Mouse (Mus musculus) CH12.LX (cell line): Measurements from ENCODE around the gene Slc35b3. TPM values are rescaled to one million over a fixed set of nuclear protein-coding genes. Genes with fewer than 3 reads are reported as not detected.

Experiments used
- DNase-seq: peaks from one replicate; pipeline ENCODE4 v3.0.0-alpha.2; 2013; ENCODE audit errors: extremely low read depth
- H3K27ac ChIP-seq: 2 replicates; pipeline ENCODE4 v1.5.1; 2012; ENCODE audit warnings: low read depth, mild to moderate bottlenecking, control low read depth, moderate library complexity; ENCODE audit not compliant: insufficient read depth
- H3K27me3 ChIP-seq: replicated peaks from 2 replicates; pipeline ENCODE3; 2012; ENCODE audit warnings: inconsistent platforms
- H3K36me3 ChIP-seq, 2 experiments: replicated peaks in 1 of 2; 2 replicates each; pipeline versions ENCODE3 to v1.6.1; 2012; ENCODE audit warnings: inconsistent platforms in 1 of 2, low read length in 1 of 2, mild to moderate bottlenecking in 1 of 2, mixed read lengths in 1 of 2, moderate library complexity in 1 of 2; ENCODE audit not compliant: control insufficient read depth in 1 of 2, insufficient read depth in 1 of 2
- H3K4me1 ChIP-seq, 2 experiments: 2 replicates each; pipeline ENCODE4 v1.6.1; 2012; ENCODE audit warnings: inconsistent platforms in 1 of 2, moderate library complexity in 1 of 2; ENCODE audit not compliant: insufficient read depth in 2 of 2, control insufficient read depth in 1 of 2
- H3K4me2 ChIP-seq: 2 replicates; pipeline ENCODE4 v1.6.1; 2012; ENCODE audit warnings: low read depth, mild to moderate bottlenecking, control low read depth; ENCODE audit not compliant: poor library complexity, insufficient read depth, severe bottlenecking
- H3K4me3 ChIP-seq, 3 experiments: fragments of 150-350 bp in 1 of 3; sonication (generic) in 1 of 3; replicated peaks in 1 of 3; 2 replicates each; pipeline versions ENCODE3 to v1.5.1; 2011 to 2012; ENCODE audit warnings: low read depth in 2 of 3, low read length in 2 of 3, mild to moderate bottlenecking in 2 of 3, moderate library complexity in 2 of 3, control low read depth in 1 of 3, improper control_type of control experiment in 1 of 3, inconsistent platforms in 1 of 3, mixed read lengths in 1 of 3; ENCODE audit not compliant: poor library complexity in 1 of 3
- H3K79me2 ChIP-seq: replicated peaks from 2 replicates; pipeline ENCODE4 v1.6.1; 2012; ENCODE audit warnings: mild to moderate bottlenecking, moderate library complexity; ENCODE audit not compliant: control insufficient read depth, poor library complexity, insufficient read depth, severe bottlenecking; ENCODE audit errors: extremely low read depth
- H3K9ac ChIP-seq: 2 replicates; pipeline ENCODE4 v1.6.1; 2012; ENCODE audit warnings: low read depth, mild to moderate bottlenecking, control low read depth, moderate library complexity; ENCODE audit not compliant: insufficient read depth
- H3K9me3 ChIP-seq: replicated peaks from 2 replicates; pipeline ENCODE3; 2012; ENCODE audit warnings: low read length, inconsistent platforms, mixed read lengths
- CHD1 ChIP-seq: IDR thresholded peaks from 2 replicates; pipeline ENCODE4 v1.6.1; 2012; ENCODE audit warnings: low read depth, low read length, improper control_type of control experiment, inconsistent platforms
- CTCF ChIP-seq, 2 experiments: IDR thresholded peaks in 1 of 2; conservative IDR thresholded peaks in 1 of 2; 2 replicates each; pipeline ENCODE4 v1.5.1; 2011 to 2012; ENCODE audit warnings: low read depth in 2 of 2, low read length in 2 of 2, improper control_type of control experiment in 1 of 2, inconsistent platforms in 1 of 2, mild to moderate bottlenecking in 1 of 2, moderate library complexity in 1 of 2
- E2F4 ChIP-seq: IDR thresholded peaks from 2 replicates; pipeline ENCODE4 v1.6.1; 2011; ENCODE audit warnings: low read depth, low read length, improper control_type of control experiment; ENCODE audit not compliant: insufficient replicate concordance
- ETS1 ChIP-seq: conservative IDR thresholded peaks from 2 replicates; pipeline ENCODE4 v1.6.1; 2012; ENCODE audit warnings: low read depth, mild to moderate bottlenecking, inconsistent platforms, low read length, improper control_type of control experiment, moderate library complexity
- GABPA ChIP-seq: IDR thresholded peaks from 2 replicates; pipeline ENCODE4 v1.6.1; 2012; ENCODE audit warnings: low read depth, low read length, improper control_type of control experiment, inconsistent platforms; ENCODE audit not compliant: insufficient replicate concordance
- HCFC1 ChIP-seq: IDR thresholded peaks from 2 replicates; pipeline ENCODE4 v1.6.1; 2012; ENCODE audit warnings: low read depth, mild to moderate bottlenecking, inconsistent platforms, low read length, improper control_type of control experiment
- IRF4 ChIP-seq: IDR thresholded peaks from 2 replicates; pipeline ENCODE4 v1.6.1; 2014; ENCODE audit warnings: low read depth, mild to moderate bottlenecking, inconsistent platforms, low read length, improper control_type of control experiment
- KAT2A ChIP-seq: IDR thresholded peaks from 2 replicates; pipeline ENCODE4 v1.6.1; 2012; ENCODE audit warnings: low read length, improper control_type of control experiment, inconsistent platforms; ENCODE audit not compliant: insufficient replicate concordance
- MAZ ChIP-seq: IDR thresholded peaks from 2 replicates; pipeline ENCODE4 v1.6.1; 2012; ENCODE audit warnings: low read depth, mild to moderate bottlenecking, inconsistent platforms, low read length, improper control_type of control experiment, moderate library complexity
- MEF2A ChIP-seq: IDR thresholded peaks from 2 replicates; pipeline ENCODE4 v1.6.1; 2014; ENCODE audit warnings: low read depth, mild to moderate bottlenecking, inconsistent platforms, low read length, improper control_type of control experiment, borderline replicate concordance
- MXI1 ChIP-seq: IDR thresholded peaks from 2 replicates; pipeline ENCODE4 v1.6.1; 2011; ENCODE audit warnings: mild to moderate bottlenecking, low read depth, low read length, improper control_type of control experiment
- MYC ChIP-seq: IDR thresholded peaks from 2 replicates; pipeline ENCODE4 v1.6.1; 2011; ENCODE audit warnings: low read depth, mild to moderate bottlenecking, improper control_type of control experiment, low read length
- NRF1 ChIP-seq: IDR thresholded peaks from 2 replicates; pipeline ENCODE4 v1.6.1; 2014; ENCODE audit warnings: low read depth, mild to moderate bottlenecking, inconsistent platforms, low read length, improper control_type of control experiment, moderate library complexity
- PAX5 ChIP-seq: IDR thresholded peaks from 2 replicates; pipeline ENCODE4 v1.6.1; 2012; ENCODE audit warnings: low read length, inconsistent platforms, mixed read lengths
- POLR2AphosphoS2 ChIP-seq: IDR thresholded peaks from 2 replicates; pipeline ENCODE4 v1.6.1; 2011; ENCODE audit warnings: low read depth, low read length, improper control_type of control experiment
- RAD21 ChIP-seq: IDR thresholded peaks from 2 replicates; pipeline ENCODE4 v1.6.1; 2011; ENCODE audit warnings: low read depth, mild to moderate bottlenecking, low read length, improper control_type of control experiment, moderate library complexity
- RCOR1 ChIP-seq: conservative IDR thresholded peaks from 2 replicates; pipeline ENCODE4 v1.6.1; 2012; ENCODE audit warnings: low read depth, mild to moderate bottlenecking, inconsistent platforms, low read length, improper control_type of control experiment
- SIN3A ChIP-seq: IDR thresholded peaks from 2 replicates; pipeline ENCODE4 v1.6.1; 2012; ENCODE audit warnings: low read length, improper control_type of control experiment, inconsistent platforms
- TBP ChIP-seq: conservative IDR thresholded peaks from 2 replicates; pipeline ENCODE4 v1.6.1; 2011; ENCODE audit warnings: low read depth, low read length, improper control_type of control experiment
- ZC3H11A ChIP-seq: IDR thresholded peaks from 2 replicates; pipeline ENCODE4 v1.6.1; 2012; ENCODE audit warnings: low read depth, mild to moderate bottlenecking, inconsistent platforms, low read length, improper control_type of control experiment
- ZKSCAN1 ChIP-seq: IDR thresholded peaks from 2 replicates; pipeline ENCODE4 v1.6.1; 2012; ENCODE audit warnings: low read depth, inconsistent platforms, low read length, improper control_type of control experiment, borderline replicate concordance
- ZMIZ1 ChIP-seq: IDR thresholded peaks from 2 replicates; pipeline ENCODE4 v1.6.1; 2012; ENCODE audit warnings: low read depth, mild to moderate bottlenecking, inconsistent platforms, low read length, improper control_type of control experiment
- ZNF384 ChIP-seq: IDR thresholded peaks from 2 replicates; pipeline ENCODE4 v1.6.1; 2012; ENCODE audit warnings: low read depth, low read length, improper control_type of control experiment, inconsistent platforms
- dilution Hi-C: fragments of 300-500 bp; cut with MboI; formaldehyde crosslinking; loops from 2 replicates; pipeline ENCODE4 v1.14.3; 2020; ENCODE audit warnings: low sequenced_read_pairs; ENCODE audit not compliant: extremely low pct_unique_long_range_greater_than_20kb, extremely low pct_ligation_motif_present
- in situ Hi-C: fragments of 300-500 bp; cut with MboI; formaldehyde crosslinking; loops from 3 replicates; pipeline ENCODE4 v1.14.3; 2019; ENCODE audit warnings: low sequenced_read_pairs, low pct_ligation_motif_present, low pct_unique_long_range_greater_than_20kb, mixed read lengths
- polyA plus RNA-seq: library from polyadenylated mRNA; unstranded; fragments of >175 nt; gene quantifications from 2 replicates; pipeline ENCODE4 v1.2.1, GENCODE M21; 2012; ENCODE audit warnings: low read depth; ENCODE audit not compliant: insufficient read length
- total RNA-seq, 2 experiments: library from RNA; depleted of rRNA; stranded (reverse); fragments of 300-350 nt in 1 of 2; fragments of >200 nt in 1 of 2; gene quantifications; 2 replicates each; pipeline ENCODE4 v1.2.3; 2012 to 2014

The Slc35b3 gene
- total and polyA plus RNA-seq, 3 experiments, result 21.6 to 32.4 (median 24.9) TPM

DNA sequence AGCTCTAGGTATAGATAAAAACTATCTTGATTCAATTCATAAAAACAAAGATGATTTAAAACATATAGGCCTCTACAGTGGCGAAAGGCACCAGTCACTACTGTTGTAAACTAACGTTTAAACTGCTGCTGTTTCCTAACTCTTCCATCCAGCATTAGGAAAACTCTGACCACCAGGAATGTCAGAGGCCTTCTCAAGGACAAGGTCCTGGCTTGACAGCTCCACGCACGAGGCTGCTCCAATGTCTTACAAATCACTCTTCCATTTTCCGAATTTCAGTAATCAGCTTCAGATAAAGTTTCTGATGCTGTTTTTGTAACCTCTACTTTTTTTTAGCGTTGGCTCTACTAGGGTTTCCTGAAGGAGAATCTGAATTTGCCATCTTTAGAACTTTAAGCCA, 15.7 kb downstream of the Slc35b3 start:
- Histone ChIP-seq H3K4me2 (no peak overlapping the region), H3K4me1 (peaks cover 4 to 31% of the 10 kb centered on the region in 2 experiments; a peak in 2 of 4 replicates), H3K9ac (no peak overlapping the region), H3K36me3 (peaks cover 51 to 86% of the 10 kb centered on the region in 2 experiments), H3K27ac (no peak overlapping the region), H3K9me3 (no peaks in the 10 kb centered on the region), H3K79me2 (no peaks in the 10 kb centered on the region), H3K4me3 (no peak overlapping the region), H3K27me3 (no peaks in the 10 kb centered on the region)
- in situ Hi-C loops, result no loop called here
- DNase-seq, result no peak
- dilution Hi-C loops, result no loop called here
- TF ChIP-seq TBP, result no peak
- TF ChIP-seq SIN3A, result no peak
- TF ChIP-seq IRF4, result no peak
- TF ChIP-seq GABPA, result no peak
- TF ChIP-seq ZNF384, result no peak
- TF ChIP-seq MYC, result no peak
- TF ChIP-seq E2F4, result no peak
- no peak for TF ChIP-seq MEF2A
- no peak for TF ChIP-seq ZC3H11A
- no peak for TF ChIP-seq NRF1
- TF ChIP-seq RCOR1, result no peak
- no peak for TF ChIP-seq MXI1
- TF ChIP-seq HCFC1, result no peak
- no peak for TF ChIP-seq ZMIZ1

DNA sequence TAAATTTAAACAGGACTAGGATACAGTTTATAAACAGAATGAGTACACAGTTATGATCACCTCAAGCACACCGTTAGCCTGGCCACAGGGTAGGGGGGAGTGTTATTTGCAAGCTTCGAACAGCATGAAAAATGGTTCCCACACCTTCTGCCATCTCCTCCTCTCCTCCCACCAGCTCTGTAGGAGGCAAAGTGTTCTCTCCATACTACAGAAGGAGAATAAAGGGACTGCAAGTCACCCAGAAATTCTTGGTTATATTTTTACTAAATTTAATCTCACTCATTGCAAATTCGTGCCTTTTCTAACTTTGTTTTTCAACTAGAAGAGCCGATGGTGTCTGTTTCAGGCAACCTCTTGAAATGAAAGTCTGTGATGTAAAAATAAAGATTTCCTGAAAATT, 18.9 kb downstream of the Slc35b3 start:
- Histone ChIP-seq H3K9ac (no peak overlapping the region), H3K27me3 (no peaks in the 10 kb centered on the region), H3K27ac (no peak overlapping the region), H3K4me3 (no peak overlapping the region), H3K79me2 (no peaks in the 10 kb centered on the region), H3K9me3 (no peaks in the 10 kb centered on the region), H3K4me2 (no peak overlapping the region), H3K4me1 (peaks cover 4 to 40% of the 10 kb centered on the region in 2 experiments; a peak in 2 of 4 replicates), H3K36me3 (peaks cover 51 to 87% of the 10 kb centered on the region in 2 experiments)
- in situ Hi-C loops, result no loop called here
- TF ChIP-seq MAZ, result no peak
- no peak for TF ChIP-seq ZKSCAN1
- no peak for TF ChIP-seq POLR2AphosphoS2
- no peak for TF ChIP-seq ETS1
- no peak for TF ChIP-seq CHD1
- no peak for TF ChIP-seq IRF4
- no peak for TF ChIP-seq MYC
- no peak for TF ChIP-seq PAX5
- no peak for TF ChIP-seq KAT2A
- TF ChIP-seq RCOR1, result no peak
- TF ChIP-seq CTCF (conservative IDR thresholded peaks at IDR 0.05 in 1 of 2, IDR thresholded peaks at IDR 0.05 in 1 of 2; ENCODE audit: low read depth in 2 of 2, low read length in 2 of 2), result no peak
- no peak for TF ChIP-seq GABPA
- TF ChIP-seq HCFC1, result no peak
- TF ChIP-seq RAD21, result no peak
- no peak for DNase-seq
- dilution Hi-C loops, result no loop called here
